Mouse (Mus musculus) CD4-positive helper T cell, adult 2 months (primary cell): ENCODE measurements around the gene Brms1l.

Source experiments
- DNase-seq: peaks from one replicate; pipeline ENCODE4 v3.0.0-alpha.2; 2012; ENCODE audit warnings: low read depth, missing footprints, low spot score

Brms1l gene

DNA sequence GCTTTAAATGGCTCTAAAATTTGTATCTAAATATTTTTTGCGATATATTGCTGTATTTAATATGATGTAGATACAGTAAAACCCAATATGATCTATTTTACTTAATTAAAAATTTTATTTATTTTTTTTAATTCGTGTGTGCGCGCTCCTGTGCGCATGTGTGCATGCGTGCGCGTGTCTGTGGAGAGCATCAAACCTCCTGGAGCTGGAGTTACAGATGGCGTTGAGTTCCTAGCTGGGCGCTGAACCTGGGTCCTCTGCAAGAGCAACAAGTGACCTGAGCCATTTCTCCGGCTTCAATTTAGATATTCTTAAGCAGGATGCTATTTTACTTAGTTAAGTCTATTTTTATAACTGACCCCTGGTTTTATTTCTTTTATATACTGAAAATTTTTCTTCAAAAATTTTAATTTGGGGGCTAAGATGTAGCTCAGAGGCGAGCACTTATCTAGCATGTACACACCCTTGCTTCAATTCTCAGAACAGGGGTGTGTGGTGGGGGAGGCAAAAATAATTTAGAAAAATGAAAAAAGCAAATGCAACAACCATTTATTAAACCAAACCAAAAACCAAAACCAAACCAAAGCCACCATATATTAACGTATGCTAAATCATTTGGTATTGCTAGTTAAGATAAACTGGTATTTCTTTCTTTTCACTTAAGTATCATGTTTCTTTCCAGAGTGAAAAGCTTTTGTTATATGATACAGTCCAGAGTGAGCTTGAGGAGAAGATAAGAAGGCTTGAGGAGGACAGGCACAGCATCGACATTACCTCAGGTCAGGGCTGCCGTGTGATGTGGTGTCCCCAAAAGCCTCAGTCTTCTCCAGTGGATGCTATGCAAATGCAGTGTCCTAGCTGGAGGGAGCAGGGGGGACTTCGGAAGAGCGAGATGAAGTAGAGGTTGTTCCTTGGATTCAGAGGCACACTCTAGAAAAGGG, 23.6 kb downstream of the Brms1l start:
- DNase-seq: no peak

DNA sequence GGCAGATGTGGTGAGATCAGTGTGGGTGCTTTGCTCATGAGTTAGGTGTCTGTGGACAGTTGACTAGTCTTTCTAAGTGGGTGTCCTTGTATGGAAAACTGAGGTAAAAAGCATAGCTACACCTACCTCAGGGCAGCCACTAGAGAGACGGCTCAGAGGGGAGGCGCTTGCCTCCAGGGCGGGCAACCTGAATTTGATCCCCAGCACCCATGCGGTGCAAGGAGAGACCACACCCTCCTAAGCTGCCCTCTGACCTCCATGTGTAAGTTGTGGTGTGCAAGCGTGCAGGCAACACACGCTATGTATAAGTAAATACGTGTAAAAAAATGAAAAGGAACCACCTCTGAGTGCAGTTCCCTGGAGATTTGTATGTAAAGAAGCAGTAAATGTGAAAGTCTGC, 24.5 kb downstream of the Brms1l start:
- DNase-seq: no peak

DNA sequence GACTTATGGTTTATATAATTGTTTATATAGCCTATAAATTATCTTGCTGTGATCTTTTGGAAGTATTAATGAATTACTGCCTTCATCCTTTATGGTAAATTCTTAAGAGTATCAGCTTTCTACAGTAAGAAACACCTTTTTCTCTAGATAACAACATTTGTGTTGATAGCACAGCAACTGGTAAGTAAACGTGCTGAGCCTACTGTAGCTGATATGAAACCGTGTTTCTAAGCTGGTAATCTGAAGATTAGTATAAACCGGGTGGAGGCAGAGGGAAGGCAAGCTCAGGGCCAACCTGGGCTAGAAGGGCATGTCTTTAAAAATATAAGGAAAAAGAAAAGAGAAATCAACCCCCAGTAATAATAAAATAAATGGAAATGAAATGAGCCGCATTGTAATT, 31.6 kb downstream of the Brms1l start:
- no peak for DNase-seq

DNA sequence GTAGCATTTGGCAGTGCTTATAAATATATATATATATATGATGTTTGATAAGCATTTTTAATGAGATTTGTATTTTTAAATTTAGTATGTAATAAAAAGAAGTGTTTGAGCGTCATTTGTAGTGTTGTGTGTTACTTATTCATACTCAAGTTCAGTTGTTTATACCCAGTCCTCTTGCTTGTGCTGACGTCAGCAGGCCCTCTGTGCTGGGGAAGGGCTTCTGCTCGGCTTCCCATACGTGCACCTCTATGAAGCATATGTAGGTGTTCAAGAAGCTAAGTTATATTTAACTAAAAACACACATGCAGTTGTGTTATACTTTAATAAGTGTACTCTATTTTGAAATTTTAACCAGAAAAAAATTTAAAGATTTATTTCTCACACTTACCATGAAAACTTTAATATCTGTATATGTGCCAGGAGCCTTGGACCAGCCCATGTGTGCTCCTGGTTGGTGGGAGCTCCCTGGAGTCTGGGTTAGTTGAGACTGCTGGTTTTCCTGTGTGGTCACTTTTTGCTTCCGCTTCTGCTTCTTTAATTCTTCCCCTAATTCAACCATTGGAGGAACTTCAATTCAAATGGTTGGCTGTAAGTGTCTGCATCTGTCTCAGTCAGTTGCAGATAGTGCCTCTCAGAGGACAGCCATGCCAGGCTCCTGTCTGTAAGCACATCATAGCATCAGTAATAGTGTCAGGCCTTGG, 33.6 kb downstream of the Brms1l start:
- no peak for DNase-seq

DNA sequence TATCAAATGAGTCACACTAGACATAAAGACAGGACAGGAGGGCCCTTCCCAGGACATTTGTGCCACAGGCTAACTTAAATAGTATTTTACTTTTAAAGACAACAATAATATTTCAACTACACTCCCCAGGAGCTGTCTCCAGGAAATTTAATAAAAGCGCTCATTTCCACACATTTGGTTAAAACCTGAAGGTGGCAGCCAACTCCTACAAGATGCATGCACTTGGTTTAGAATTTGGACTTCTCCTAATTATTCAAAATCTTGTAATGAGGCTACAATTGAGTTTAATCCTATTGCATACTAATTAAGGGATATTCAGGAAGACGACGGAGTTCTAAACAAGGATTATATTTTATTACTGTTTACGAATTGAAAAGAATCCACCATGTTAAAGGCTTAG, 49.3 kb downstream of the Brms1l start:
- DNase-seq: no peak

DNA sequence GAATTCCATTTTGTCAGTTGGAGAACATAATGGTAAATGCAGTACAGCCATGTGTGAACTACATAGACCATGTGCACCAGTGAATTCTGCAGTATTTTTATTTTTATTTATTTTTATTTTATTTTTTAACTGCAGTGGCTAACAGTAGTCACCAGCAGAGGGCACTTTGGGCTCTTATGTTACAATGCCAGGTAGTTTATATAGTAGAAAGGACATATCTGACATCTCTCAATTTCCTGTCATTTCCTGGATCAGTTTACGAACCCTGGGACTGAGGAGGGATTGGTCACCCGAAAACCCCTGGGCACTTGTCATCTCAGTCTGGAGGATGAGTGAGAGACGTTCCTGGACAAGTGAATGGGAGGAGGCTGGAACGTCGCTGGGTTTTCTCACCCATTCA, 52.4 kb downstream of the Brms1l start:
- DNase-seq: no peak

DNA sequence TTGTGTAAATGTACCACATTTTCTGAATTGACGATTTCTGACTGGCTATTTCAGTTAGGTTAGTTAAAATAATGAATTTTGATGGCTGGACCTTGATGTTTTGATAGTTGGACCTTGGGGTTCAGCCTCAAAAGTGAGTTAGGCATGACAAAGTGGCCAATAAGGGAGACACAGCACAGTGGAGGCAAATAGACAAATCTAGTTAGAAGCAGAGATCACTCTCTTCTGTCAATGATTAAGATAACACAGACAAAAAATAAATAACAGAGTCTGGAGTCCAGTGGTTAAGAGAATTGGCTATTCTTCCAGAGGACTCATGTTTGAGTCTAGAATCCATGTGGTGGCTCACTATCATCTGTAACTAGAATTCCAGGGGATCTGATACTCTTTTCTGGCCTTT, 68.7 kb downstream of the Brms1l start:
- DNase-seq: no peak

DNA sequence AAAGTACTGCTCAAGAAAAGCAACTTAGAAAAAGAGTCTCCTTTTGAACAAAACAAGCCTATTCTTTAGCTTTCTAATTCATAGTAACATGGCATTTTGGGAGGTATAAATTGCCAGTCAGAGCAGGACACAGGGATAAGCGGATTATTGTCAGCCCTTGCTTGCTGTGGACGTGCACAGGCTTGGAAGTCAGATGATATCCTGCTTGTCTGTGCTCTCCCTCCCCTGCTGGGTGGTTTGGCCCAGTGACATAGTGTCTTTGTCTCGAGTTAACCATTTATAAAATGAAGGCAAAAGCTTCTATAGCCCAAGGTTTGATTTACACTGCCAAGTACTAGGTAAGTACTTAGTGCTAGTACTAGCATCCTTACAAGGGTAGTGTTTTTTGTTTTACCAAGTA, 76.0 kb downstream of the Brms1l start:
- DNase-seq: no peak

DNA sequence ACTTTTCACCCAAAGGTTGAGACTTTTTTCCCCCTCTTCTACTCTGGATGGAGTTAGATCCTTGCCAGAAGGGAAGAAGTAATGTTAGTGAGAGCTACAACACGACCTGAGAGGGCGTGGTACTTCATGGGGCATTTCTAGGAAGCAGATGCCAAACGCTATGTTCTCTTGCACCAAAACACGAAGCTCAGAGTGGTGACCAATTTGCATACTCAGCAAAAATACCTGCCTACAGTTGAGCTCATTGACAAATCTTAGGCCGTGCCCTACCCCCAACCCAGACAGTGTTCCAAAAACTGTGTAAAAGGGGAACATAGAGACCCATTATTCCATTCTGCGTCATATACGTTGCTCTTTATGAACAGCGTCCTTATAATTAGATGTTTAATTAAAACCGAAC, 77.1 kb downstream of the Brms1l start:
- DNase-seq: no peak

DNA sequence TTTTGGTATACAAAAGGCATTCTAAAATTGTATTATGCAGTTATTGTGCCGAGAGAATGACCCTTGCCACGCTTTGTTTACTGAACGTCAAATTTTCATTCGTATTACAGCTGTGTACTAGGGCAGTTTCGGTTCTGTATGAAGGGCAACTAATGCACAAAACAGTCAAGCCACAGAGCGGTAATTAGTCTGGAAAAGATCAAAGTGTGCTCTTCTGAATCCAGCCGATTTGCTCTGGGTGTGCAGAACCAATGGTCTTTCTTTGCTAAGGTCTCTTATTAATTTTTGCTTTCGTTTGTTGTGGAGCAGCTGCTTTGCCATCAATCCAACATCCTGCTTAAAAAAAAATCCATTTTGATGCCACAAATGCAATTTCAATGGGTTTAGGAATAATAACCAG, 80.1 kb downstream of the Brms1l start:
- no peak for DNase-seq

DNA sequence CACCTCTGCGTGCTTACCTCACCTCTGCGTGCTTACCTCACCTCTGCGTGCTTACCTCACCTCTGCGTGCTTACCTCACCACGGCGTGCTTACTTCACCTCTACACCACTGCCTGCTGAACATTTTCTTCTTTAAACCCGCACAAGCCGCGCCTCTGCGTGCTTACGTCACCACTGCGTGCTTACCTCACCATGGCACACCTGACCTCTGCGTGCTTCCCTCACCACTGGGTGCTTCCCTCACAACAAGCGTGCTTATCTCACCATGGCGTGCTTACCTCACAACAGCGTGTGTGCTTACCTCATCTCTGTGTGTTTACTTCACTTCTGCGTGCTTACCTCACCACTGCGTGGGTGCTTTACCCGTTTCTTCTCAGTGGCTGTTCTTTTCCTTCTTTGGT, 80.9 kb downstream of the Brms1l start:
- DNase-seq: no peak
